Mouse (Mus musculus): ENCODE results near the gene Cldn10.

DNA sequence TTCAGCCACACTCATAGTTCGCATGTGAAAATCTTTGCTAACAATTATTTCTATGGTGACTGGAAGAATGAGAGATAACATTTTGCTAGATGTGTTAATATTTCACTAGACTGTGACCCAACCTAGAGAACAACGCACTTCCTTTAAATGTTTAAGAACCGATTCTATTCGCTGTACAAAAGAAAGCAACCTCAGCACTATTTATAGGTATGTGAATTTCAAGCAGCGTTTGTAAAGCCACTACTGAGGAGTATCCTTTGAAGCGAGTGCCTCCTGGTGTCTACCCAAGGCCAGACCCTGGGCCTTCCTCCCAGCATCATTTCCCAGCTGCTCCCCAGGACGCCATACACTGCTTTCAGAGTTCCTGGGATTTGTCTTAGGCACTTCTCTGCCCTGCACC is 132.9 kb downstream of the Cldn10 start:
- TF ChIP-seq CTCF (IDR thresholded peaks at IDR 0.05; ENCODE audit: low read depth, low read length) (no peak), GATA1 (IDR thresholded peaks at IDR 0.05; ENCODE audit: borderline replicate concordance, low read length) (no peak)
